8 mouse cellular contexts compared by ENCODE assay signal in genomic region chr8:106603131-106603819, GRCm38 (mm10). TPM values are rescaled to one million over a fixed set of nuclear protein-coding genes. Genes with fewer than 3 reads are reported as not detected.
DNase-seq lines count a peak whose midpoint lies in the region; ATAC-seq and TF ChIP-seq lines count a peak whose summit lies in the region.

Gene Cdh1, plus strand, starts transcription at chr8:106603351.

- peaks cover 11% of the 10 kb centered on the region for H3K27me3 ChIP-seq in spleen, adult 2 months (ENCODE audit: control insufficient read depth, insufficient read depth, low read length)
- H3K27me3 ChIP-seq in hindbrain, embryonic 10.5 days (ENCODE audit: insufficient read depth, poor library complexity, severe bottlenecking) = peaks cover 81% of the 10 kb centered on the region

- no peaks in the 10 kb centered on the region for H3K9me3 ChIP-seq in hindbrain, embryonic 10.5 days

- peak within 1 kb of the TSS; percentile 50; the same call in 1 of the 2 replicates for H3K4me3 ChIP-seq in spleen, adult 2 months (ENCODE audit: extremely low read depth, insufficient read depth, insufficient read length)
- peak within 1 kb of the TSS; percentile 63 for H3K4me3 ChIP-seq in hindbrain, embryonic 10.5 days

- no peaks in the 10 kb centered on the region for H3K36me3 ChIP-seq in spleen, adult 2 months (ENCODE audit: control insufficient read depth, insufficient read depth, low read length)
- no peaks in the 10 kb centered on the region for H3K36me3 ChIP-seq in hindbrain, embryonic 10.5 days

- DNase-seq in spleen, adult 2 months (ENCODE audit: low read depth in 1 of 2, low spot score in 2 of 2) = peak in 1 of 2 experiments; percentile 15
- no peak for DNase-seq in spleen, postnatal 14 days (ENCODE audit: low spot score in 2 of 2)
- DNase-seq in embryo, embryonic 9.5 days (ENCODE audit: extremely low spot score) = peak; percentile 48
- DNase-seq in hindbrain, embryonic 10.5 days (ENCODE audit: low spot score) = peak; percentile 52
- peak; percentile 8 to 23 for DNase-seq in left cerebral cortex, postnatal 25 days (ENCODE audit: low spot score in 2 of 2)
- DNase-seq in right cerebral cortex, postnatal 14 days = peak; percentile 10
- DNase-seq in adipocyte (ENCODE audit: low spot score) = no peak

- no peak for TF ChIP-seq POLR2A in spleen, adult 2 months (IDR thresholded peaks at IDR 0.05; ENCODE audit: low read depth, low read length)

- H3K27ac ChIP-seq in spleen, adult 2 months (ENCODE audit: insufficient read depth, low read length) = no peak within 1 kb of the TSS
- peak within 1 kb of the TSS; percentile 73 for H3K27ac ChIP-seq in hindbrain, embryonic 10.5 days

- no peak for TF ChIP-seq CTCF in spleen, adult 2 months (IDR thresholded peaks at IDR 0.05; ENCODE audit: extremely low read depth, insufficient read depth, insufficient read length, insufficient replicate concordance)

- intact Hi-C loops in left cerebral cortex, postnatal 25 days (cut with DNase I) = no loop called here

- H3K4me1 ChIP-seq in spleen, adult 2 months (ENCODE audit: control insufficient read depth, insufficient read depth, insufficient read length) = peaks cover 3% of the 10 kb centered on the region; the same call in 1 of the 2 replicates
- peaks cover 37% of the 10 kb centered on the region for H3K4me1 ChIP-seq in hindbrain, embryonic 10.5 days (replicated peaks)

- 2% methylated on average over 53 of the region's 53 CpGs for WGBS in spleen, adult 2 months
- under 1% methylated on average over 53 of the region's 53 CpGs for WGBS in hindbrain, embryonic 10.5 days

- ATAC-seq in megakaryocyte, adult 5-6 weeks (ENCODE audit: poor library complexity, severe bottlenecking) = peak; percentile 73

RNA-seq across cellular contexts. Expression of gene Cdh1, which starts in this region (rescaled TPM):
- polyA plus RNA-seq in spleen, adult 2 months (2012; rRNA removed) = 1.5 TPM in 2 replicates
- polyA plus RNA-seq in hindbrain, embryonic 10.5 days (2016; fragmentation: Nextera tagmentation; extraction: Ambion mirVana) = 9.0 and 10.5 TPM in 2 replicates
- 1 to 10 TPM; 2.3 to 2.5 TPM for total RNA-seq in left cerebral cortex, postnatal 25 days (2021)
- 6.2 and 8.0 TPM in 2 replicates for total RNA-seq in megakaryocyte, adult 5-6 weeks (2015)
- total RNA-seq in megakaryocyte, adult 5-6 weeks (2017) = 5.2 and 7.0 TPM in 2 replicates

Comparison
In these comparisons a context has a peak if more than half of its experiments do, and no peak if none do; other contexts are left out.
1. DNase-seq: peak in embryo, embryonic 9.5 days (single experiment), hindbrain, embryonic 10.5 days (single experiment), left cerebral cortex, postnatal 25 days (2 of 2) and right cerebral cortex, postnatal 14 days (single experiment); none in spleen, postnatal 14 days (0 of 2) and adipocyte (single experiment).